Mouse (Mus musculus) heart, postnatal 0 days (tissue): Measurements from ENCODE around the gene St14. TPM values are rescaled to one million over a fixed set of nuclear protein-coding genes. Genes with fewer than 3 reads are reported as not detected.

ENCODE experiments used
- ATAC-seq: fragments of 200-750 bp; cut with Nextera tagmentation; 2 replicates; pipeline ENCODE4 v1.8.0; 2017; ENCODE audit warnings: low read depth, moderate number of reproducible peaks, moderate library complexity; ENCODE audit not compliant: insufficient read depth
- DNase-seq: peaks from one replicate; pipeline ENCODE4 v3.0.0-alpha.2; 2016; ENCODE audit warnings: low spot score
- H3K27ac ChIP-seq: fragments of 300-500 bp; sonication (generic); 2 replicates; pipeline ENCODE4 v1.5.1; 2014; ENCODE audit warnings: low read depth, mild to moderate bottlenecking
- H3K27me3 ChIP-seq: fragments of 300-500 bp; sonication (generic); 2 replicates; pipeline ENCODE4 v1.6.1; 2014; ENCODE audit warnings: low read length, mixed read lengths; ENCODE audit not compliant: control insufficient read depth, insufficient read depth
- H3K36me3 ChIP-seq: fragments of 300-500 bp; sonication (generic); replicated peaks from 2 replicates; pipeline ENCODE4 v1.6.1; 2014; ENCODE audit warnings: low read length, mixed read lengths; ENCODE audit not compliant: control insufficient read depth, insufficient read depth
- H3K4me1 ChIP-seq: fragments of 300-500 bp; sonication (generic); 2 replicates; pipeline ENCODE4 v1.6.1; 2014; ENCODE audit warnings: antibody characterized with exemption; ENCODE audit not compliant: control insufficient read depth, insufficient read depth
- H3K4me2 ChIP-seq: fragments of 300-500 bp; sonication (generic); 2 replicates; pipeline ENCODE4 v1.6.1; 2014; ENCODE audit warnings: low read depth, mild to moderate bottlenecking, low read length, moderate library complexity
- H3K4me3 ChIP-seq: fragments of 300-500 bp; sonication (generic); 2 replicates; pipeline ENCODE4 v1.5.1; 2014; ENCODE audit warnings: low read depth, low read length
- H3K9ac ChIP-seq: fragments of 300-500 bp; sonication (generic); replicated peaks from 2 replicates; pipeline ENCODE4 v1.6.1; 2014; ENCODE audit warnings: low read depth, low read length, mixed read lengths
- H3K9me3 ChIP-seq: fragments of 300-500 bp; sonication (generic); replicated peaks from 2 replicates; pipeline ENCODE4 v1.6.1; 2016; ENCODE audit warnings: low read length; ENCODE audit not compliant: control insufficient read depth
- CTCF ChIP-seq: IDR thresholded peaks from 2 replicates; pipeline ENCODE4 v1.5.1; 2016; ENCODE audit warnings: antibody characterized with exemption, control low read depth, low read depth
- EP300 ChIP-seq: IDR thresholded peaks from 2 replicates; pipeline ENCODE4 v1.6.1; 2016; ENCODE audit warnings: antibody characterized with exemption, low read depth
- WGBS: fragments of 180-500 bp; shearing (Covaris S2); extraction: QIAGEN DNeasy Blood & Tissue Kit; methylation state at CpG from one replicate; pipeline ENCODE4 v1.1.7; 2014; 5-methylcytosine and 5-hydroxymethylcytosine counted together
- polyA plus RNA-seq: library from polyadenylated mRNA; unstranded; fragments of >200 nt; fragmentation: Nextera tagmentation; extraction: Ambion mirVana; gene quantifications from 2 replicates; pipeline ENCODE4 v1.2.1, GENCODE M21; 2015
- total RNA-seq: library from RNA; depleted of rRNA; stranded (reverse); fragments of >200 nt; gene quantifications from 2 replicates; pipeline ENCODE4 v1.2.3, GENCODE M21; 2014; ENCODE audit warnings: low replicate concordance

The St14 gene
- total and polyA plus RNA-seq, 2 experiments from 2014 or later, result 0.23 to 3.3 TPM

DNA sequence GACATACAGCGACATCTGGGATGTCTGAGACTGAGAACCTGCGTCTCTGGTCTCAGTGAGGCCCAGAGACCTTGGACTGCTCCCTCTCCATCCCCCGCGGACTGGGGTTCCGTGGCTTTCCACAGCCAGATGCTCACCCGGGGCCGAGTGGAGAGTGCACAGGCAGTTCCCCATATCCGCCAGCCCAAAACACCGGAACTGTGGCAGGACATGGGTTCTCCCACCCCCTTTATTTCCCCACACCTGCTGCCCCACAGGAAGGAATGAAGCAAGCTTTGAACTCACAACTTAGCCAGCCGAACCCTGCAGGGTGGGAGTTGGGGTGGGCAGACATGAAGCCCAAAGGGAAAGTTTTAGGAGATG is 38.8 kb downstream of the St14 start:
- DNase-seq, result no peak
- Histone ChIP-seq H3K9me3 (no peaks in the 10 kb centered on the region), H3K27me3 (no peaks in the 10 kb centered on the region), H3K4me2 (no peak overlapping the region), H3K9ac (no peak overlapping the region), H3K36me3 (no peaks in the 10 kb centered on the region), H3K4me3 (no peak overlapping the region), H3K27ac (no peak overlapping the region), H3K4me1 (peaks cover 13% of the 10 kb centered on the region; the same call in 1 of the 2 replicates)
- 94% methylated on average over 10 of the region's 10 CpGs for WGBS
- TF ChIP-seq EP300 (no peak), CTCF (no peak)
- ATAC-seq, result no peak

DNA sequence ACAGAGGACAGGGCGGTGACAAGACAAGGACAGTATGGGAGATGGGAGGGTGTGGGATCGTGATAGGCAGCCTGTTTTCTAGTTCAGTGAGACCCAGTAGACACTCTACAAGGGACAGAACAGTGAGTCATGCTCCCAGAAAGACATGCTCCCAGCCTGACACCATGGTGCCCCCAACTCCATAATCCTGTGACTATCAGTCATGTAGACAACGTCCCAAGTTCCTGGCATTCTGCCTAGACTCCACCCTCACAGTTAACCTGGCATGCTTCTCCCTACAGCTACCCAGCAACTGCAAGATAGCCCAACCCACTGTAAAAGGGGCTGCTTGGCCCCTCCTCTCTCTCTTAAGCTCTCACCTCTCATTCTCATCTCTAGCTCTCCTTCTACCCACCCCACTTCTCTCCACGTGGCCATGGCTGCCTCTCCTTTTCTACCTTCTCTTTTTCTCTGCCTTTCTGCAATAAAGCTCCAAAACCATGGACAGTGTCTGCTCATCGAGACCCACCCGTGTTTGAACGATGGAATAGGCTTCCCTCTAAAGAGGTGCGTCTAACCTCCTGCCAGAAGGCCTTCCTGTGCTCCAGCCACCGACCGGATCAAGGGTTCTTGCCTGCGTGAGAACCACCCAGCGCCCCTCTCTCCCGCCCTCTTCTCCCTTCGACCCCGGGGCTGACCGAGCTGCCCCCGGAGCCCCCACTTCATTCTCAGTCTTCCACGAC is 39.4 kb downstream of the St14 start:
- WGBS, result 81% methylated on average over 18 of the region's 18 CpGs
- DNase-seq (no peak), ATAC-seq (no peak)

DNA sequence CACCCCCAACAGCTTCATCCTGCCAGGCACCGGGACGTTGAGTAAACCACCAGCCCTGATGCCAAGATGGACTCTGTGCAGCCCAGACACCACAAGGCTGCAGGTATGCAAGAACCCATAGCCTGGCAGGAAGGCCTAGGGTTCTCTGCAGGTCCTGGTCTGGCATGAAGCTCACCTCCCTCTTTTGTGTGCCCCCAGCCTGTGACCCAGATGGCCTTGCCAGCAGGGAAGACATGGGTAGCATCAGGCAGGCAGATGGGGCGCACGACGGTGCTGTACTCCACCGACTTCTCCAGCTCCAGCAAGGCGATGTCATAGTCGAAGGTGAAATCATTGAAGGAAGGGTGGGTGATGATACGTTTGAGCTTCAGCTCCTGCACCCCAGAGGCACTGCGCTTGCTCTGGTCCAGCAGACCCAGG is 40.5 kb downstream of the St14 start:
- TF ChIP-seq CTCF, result no peak
- no peak for TF ChIP-seq EP300
- no peak for DNase-seq
- Histone ChIP-seq H3K9me3 (no peaks in the 10 kb centered on the region), H3K27ac (no peak overlapping the region), H3K36me3 (no peaks in the 10 kb centered on the region), H3K27me3 (peaks cover 11% of the 10 kb centered on the region; the same call in 1 of the 2 replicates), H3K9ac (no peak overlapping the region), H3K4me3 (no peak overlapping the region), H3K4me1 (peaks cover under 1% of the 10 kb centered on the region; the same call in 1 of the 2 replicates), H3K4me2 (no peak overlapping the region)
- ATAC-seq, result no peak
- WGBS, result 92% methylated on average over 10 of the region's 10 CpGs

More for the DNA sequence above, 39.4 kb downstream of the St14 start:
- Histone ChIP-seq H3K36me3 (no peaks in the 10 kb centered on the region), H3K27me3 (peaks cover 3% of the 10 kb centered on the region; the same call in 1 of the 2 replicates), H3K4me2 (no peak overlapping the region), H3K4me3 (no peak overlapping the region), H3K4me1 (peaks cover 12% of the 10 kb centered on the region; the same call in 1 of the 2 replicates), H3K9me3 (no peaks in the 10 kb centered on the region), H3K9ac (no peak overlapping the region), H3K27ac (no peak overlapping the region)
- no peak for TF ChIP-seq EP300
- no peak for TF ChIP-seq CTCF

DNA sequence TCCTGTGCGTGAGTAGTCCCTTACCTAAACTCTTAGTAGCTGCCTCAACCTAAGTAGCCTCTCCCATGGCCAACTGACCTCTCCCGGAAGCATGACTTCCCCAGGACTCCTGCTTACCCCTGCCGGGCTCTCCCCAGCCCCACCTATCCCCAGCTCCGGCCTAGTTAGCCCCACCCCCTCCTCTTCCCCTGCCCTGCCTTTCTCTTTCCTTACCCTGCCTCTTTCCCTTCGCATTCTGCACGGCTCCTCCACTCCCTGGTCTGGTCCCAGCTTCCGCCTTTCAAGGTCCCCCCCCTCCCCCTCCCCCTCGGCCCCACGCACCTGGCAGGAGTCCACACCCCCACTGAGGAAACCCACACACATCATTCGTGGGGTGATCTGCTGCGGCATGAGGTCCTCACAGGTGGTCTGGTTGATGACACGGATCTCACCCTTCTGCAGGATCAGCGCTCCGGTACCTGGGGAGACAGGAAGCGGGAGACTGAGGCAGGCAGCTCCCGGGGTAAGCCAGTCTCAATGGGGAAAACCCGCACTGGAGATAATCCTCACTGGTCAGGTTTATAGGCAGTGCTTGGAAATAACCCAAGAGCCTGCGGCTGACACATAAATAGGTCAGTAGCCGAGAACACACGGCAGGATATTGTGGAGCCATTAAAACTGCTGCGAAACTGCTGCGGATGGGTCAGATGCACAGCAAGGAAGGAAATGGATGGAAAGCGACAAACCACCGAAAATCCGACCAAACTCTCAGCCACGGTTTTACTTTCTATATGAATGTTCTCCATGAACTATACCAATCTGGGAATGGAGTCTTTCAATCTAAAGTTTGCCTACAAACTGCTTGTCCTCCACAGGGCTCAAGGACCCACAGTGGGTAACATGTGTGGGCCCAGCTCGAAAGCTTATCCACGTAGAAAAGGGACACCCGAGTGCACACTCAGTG is 41.3 kb downstream of the St14 start:
- Histone ChIP-seq H3K4me1 (no peaks in the 10 kb centered on the region), H3K4me3 (no peak overlapping the region), H3K36me3 (no peaks in the 10 kb centered on the region), H3K27me3 (peaks cover 16% of the 10 kb centered on the region; the same call in 1 of the 2 replicates), H3K9me3 (no peaks in the 10 kb centered on the region), H3K27ac (no peak overlapping the region), H3K9ac (no peak overlapping the region), H3K4me2 (no peak overlapping the region)
- no peak for ATAC-seq
- 65% methylated on average over 29 of the region's 29 CpGs for WGBS
- DNase-seq, result no peak
- TF ChIP-seq CTCF, result no peak
- TF ChIP-seq EP300, result no peak

DNA sequence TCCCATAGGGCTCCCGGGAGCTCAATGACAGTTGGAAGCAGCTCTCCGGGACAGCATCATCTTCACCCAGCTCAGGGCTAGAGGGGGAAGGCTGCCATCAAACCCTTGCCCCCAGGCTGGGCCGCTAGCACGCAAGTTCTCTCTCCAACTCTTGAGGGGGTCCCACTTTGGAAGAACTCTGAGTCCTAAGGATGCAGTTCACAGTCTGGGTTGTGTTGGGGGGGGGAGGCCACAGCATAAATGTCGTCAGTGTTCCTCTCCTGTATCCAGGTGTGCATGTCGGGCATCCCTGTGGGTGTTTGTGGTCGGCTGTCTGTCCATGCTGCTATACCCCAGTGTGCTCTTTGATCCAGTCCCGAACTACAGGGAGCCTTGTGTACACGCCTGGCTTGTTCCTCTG is 42.1 kb downstream of the St14 start:
- H3K9me3 ChIP-seq, result no peaks in the 10 kb centered on the region
- no peak overlapping the region for H3K27ac ChIP-seq
- H3K4me3 ChIP-seq, result no peak overlapping the region
- no peak for TF ChIP-seq EP300
- TF ChIP-seq CTCF, result no peak
- H3K27me3 ChIP-seq, result peaks cover 16% of the 10 kb centered on the region; the same call in 1 of the 2 replicates
- ATAC-seq, result no peak
- no peak overlapping the region for H3K9ac ChIP-seq
- DNase-seq, result no peak
- 85% methylated on average over 8 of the region's 9 CpGs for WGBS
- no peaks in the 10 kb centered on the region for H3K4me1 ChIP-seq
- H3K4me2 ChIP-seq, result no peak overlapping the region
- H3K36me3 ChIP-seq, result no peaks in the 10 kb centered on the region
